In the genomic region with DNA sequence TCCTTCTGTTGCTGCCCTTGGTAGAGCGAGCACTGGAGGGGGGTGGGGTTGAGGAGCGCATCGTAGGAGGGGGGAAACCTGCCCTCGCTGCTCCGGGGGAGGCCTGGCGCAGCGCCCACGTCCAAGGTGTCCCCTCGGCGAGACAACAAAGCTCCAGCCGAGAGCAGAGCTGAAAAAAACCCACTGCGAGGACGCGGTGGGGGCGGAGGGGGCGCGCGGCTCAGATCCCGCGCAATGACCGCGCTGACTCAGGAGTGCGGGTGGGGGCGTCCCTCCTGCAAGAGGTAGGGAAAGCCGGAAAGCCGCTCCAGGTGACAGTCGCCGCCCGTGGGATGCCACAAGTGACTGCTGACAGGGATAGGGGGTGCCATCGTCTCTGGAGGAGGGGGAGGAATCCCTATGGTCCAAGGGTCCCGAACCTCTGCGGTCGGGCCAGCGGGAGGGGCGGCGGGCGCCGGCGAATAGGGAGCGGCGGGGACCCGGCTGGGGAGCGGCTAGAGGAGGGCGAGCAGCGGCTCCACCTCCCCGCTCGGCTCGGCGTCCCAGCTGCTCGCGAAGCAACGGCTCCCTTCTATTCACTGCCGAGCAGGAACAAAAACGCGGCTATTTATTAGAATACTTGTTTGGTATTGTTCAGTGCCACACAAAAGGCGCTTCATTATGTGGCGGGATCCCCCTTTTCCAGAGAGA, we compare ENCODE assay signal across 8 mouse cellular contexts. TPM values are rescaled to one million over a fixed set of nuclear protein-coding genes. Genes with fewer than 3 reads are reported as not detected.
DNase-seq lines count a peak whose midpoint lies in the region; ATAC-seq lines count a peak whose summit lies in the region.

No protein-coding gene starts in this region.

- H3K27ac ChIP-seq in liver, embryonic 11.5 days (ENCODE audit: low read depth, low read length) = no peak overlapping the region
- no peak overlapping the region for H3K27ac ChIP-seq in embryonic facial prominence, embryonic 14.5 days (replicated peaks; ENCODE audit: low read depth, low read length)
- no peak overlapping the region for H3K27ac ChIP-seq in intestine, embryonic 14.5 days (ENCODE audit: low read depth)
- H3K27ac ChIP-seq in neural tube, embryonic 15.5 days (replicated peaks) = no peak overlapping the region

- WGBS in liver, embryonic 11.5 days = 1% methylated on average over 57 of the region's 57 CpGs
- under 1% methylated on average over 42 of the region's 57 CpGs for WGBS in embryonic facial prominence, embryonic 14.5 days
- under 1% methylated on average over 54 of the region's 57 CpGs for WGBS in intestine, embryonic 14.5 days
- under 1% methylated on average over 56 of the region's 57 CpGs for WGBS in neural tube, embryonic 15.5 days

- H3K27me3 ChIP-seq in liver, embryonic 11.5 days (replicated peaks; ENCODE audit: control insufficient read depth, insufficient read depth, low read length) = peaks cover 100% of the 10 kb centered on the region
- peaks cover 100% of the 10 kb centered on the region for H3K27me3 ChIP-seq in embryonic facial prominence, embryonic 14.5 days (replicated peaks; ENCODE audit: control insufficient read depth, insufficient read depth, low read length)
- peaks cover 100% of the 10 kb centered on the region for H3K27me3 ChIP-seq in intestine, embryonic 14.5 days (replicated peaks; ENCODE audit: control insufficient read depth, insufficient read depth, low read length)
- H3K27me3 ChIP-seq in neural tube, embryonic 15.5 days (replicated peaks) = peaks cover 85% of the 10 kb centered on the region

- DNase-seq in liver, embryonic 11.5 days (ENCODE audit: low spot score) = no peak
- no peak for DNase-seq in liver
- DNase-seq in embryonic facial prominence, embryonic 14.5 days (ENCODE audit: low spot score) = no peak
- DNase-seq in intestine, embryonic 14.5 days (ENCODE audit: low spot score) = peak; percentile 73
- no peak for DNase-seq in natural killer cell, adult 2 months (ENCODE audit: low spot score in 2 of 2)
- no peak for DNase-seq in thymus, postnatal 10 days (ENCODE audit: low spot score in 2 of 2)
- no peak for DNase-seq in lung, postnatal 4 days

- H3K9ac ChIP-seq in liver, embryonic 11.5 days (ENCODE audit: low read depth, low read length) = no peak overlapping the region
- no peak overlapping the region; the same call in 1 of the 2 replicates for H3K9ac ChIP-seq in embryonic facial prominence, embryonic 14.5 days (ENCODE audit: low read depth, low read length)
- H3K9ac ChIP-seq in intestine, embryonic 14.5 days (ENCODE audit: low read length) = no peak overlapping the region
- H3K9ac ChIP-seq in neural tube, embryonic 15.5 days (replicated peaks) = no peak overlapping the region

- H3K4me2 ChIP-seq in liver, embryonic 11.5 days = peak overlapping the region; percentile 44
- H3K4me2 ChIP-seq in embryonic facial prominence, embryonic 14.5 days (ENCODE audit: low read depth, low read length) = peak overlapping the region; percentile 47
- peak overlapping the region; percentile 34 for H3K4me2 ChIP-seq in intestine, embryonic 14.5 days (ENCODE audit: low read length)
- H3K4me2 ChIP-seq in neural tube, embryonic 15.5 days = peak overlapping the region; percentile 56

- H3K9me3 ChIP-seq in liver, embryonic 11.5 days (ENCODE audit: control insufficient read depth, low read length) = no peaks in the 10 kb centered on the region
- H3K9me3 ChIP-seq in embryonic facial prominence, embryonic 14.5 days (ENCODE audit: control insufficient read depth, low read length) = no peaks in the 10 kb centered on the region
- no peaks in the 10 kb centered on the region for H3K9me3 ChIP-seq in intestine, embryonic 14.5 days (ENCODE audit: control insufficient read depth, low read length)
- no peaks in the 10 kb centered on the region for H3K9me3 ChIP-seq in neural tube, embryonic 15.5 days (replicated peaks)

- H3K4me1 ChIP-seq in liver, embryonic 11.5 days (replicated peaks; ENCODE audit: control insufficient read depth, insufficient read depth, low read length) = 0 out of 2 replicates have a peak, but pooled peaks cover 4% of the 10 kb centered on the region
- no peaks in the 10 kb centered on the region for H3K4me1 ChIP-seq in embryonic facial prominence, embryonic 14.5 days (ENCODE audit: control insufficient read depth, insufficient read depth, low read length)
- H3K4me1 ChIP-seq in intestine, embryonic 14.5 days (replicated peaks; ENCODE audit: control insufficient read depth, insufficient read depth, low read length) = peaks cover 17% of the 10 kb centered on the region
- peaks cover 32% of the 10 kb centered on the region for H3K4me1 ChIP-seq in neural tube, embryonic 15.5 days

- H3K4me3 ChIP-seq in liver, embryonic 11.5 days (ENCODE audit: low read depth, low read length) = peak overlapping the region; percentile 22
- peak overlapping the region; percentile 23 for H3K4me3 ChIP-seq in embryonic facial prominence, embryonic 14.5 days (ENCODE audit: low read depth, low read length)
- H3K4me3 ChIP-seq in intestine, embryonic 14.5 days (ENCODE audit: low read depth, low read length) = peak overlapping the region; percentile 16
- H3K4me3 ChIP-seq in neural tube, embryonic 15.5 days (replicated peaks) = peak overlapping the region; percentile 30

- H3K36me3 ChIP-seq in liver, embryonic 11.5 days (ENCODE audit: control insufficient read depth, insufficient read depth, low read length) = no peaks in the 10 kb centered on the region
- H3K36me3 ChIP-seq in embryonic facial prominence, embryonic 14.5 days (ENCODE audit: control insufficient read depth, insufficient read depth, low read length) = no peaks in the 10 kb centered on the region
- H3K36me3 ChIP-seq in intestine, embryonic 14.5 days (ENCODE audit: control insufficient read depth, insufficient read depth, low read length) = no peaks in the 10 kb centered on the region
- no peaks in the 10 kb centered on the region for H3K36me3 ChIP-seq in neural tube, embryonic 15.5 days

- ATAC-seq in liver, embryonic 11.5 days (replicated peaks; ENCODE audit: low FRiP score) = no peak
- no peak for ATAC-seq in embryonic facial prominence, embryonic 14.5 days (ENCODE audit: low read depth)
- no peak for ATAC-seq in intestine, embryonic 14.5 days (replicated peaks; ENCODE audit: low FRiP score, low TSS enrichment, low read depth)
- peak; percentile 50; the same call in 1 of the 2 replicates for ATAC-seq in neural tube, embryonic 15.5 days (ENCODE audit: low FRiP score)

RNA-seq across cellular contexts. Expression of a gene that starts 10.0 kb away (rescaled TPM):
- not detected in 2 replicates for polyA plus RNA-seq in liver, embryonic 11.5 days (2014; fragmentation: Nextera tagmentation; extraction: Ambion mirVana)
- not detected in 2 replicates for polyA plus RNA-seq in embryonic facial prominence, embryonic 14.5 days (2014; fragmentation: Nextera tagmentation; extraction: Ambion mirVana)
- 0.05 TPM in 1 of 2 replicates, not detected in the other for polyA plus RNA-seq in intestine, embryonic 14.5 days (2014; fragmentation: Nextera tagmentation; extraction: Ambion mirVana)
- polyA plus RNA-seq in neural tube, embryonic 15.5 days (2015; fragmentation: Nextera tagmentation; extraction: Ambion mirVana) = 0.40 and 0.91 TPM in 2 replicates
